Mouse (Mus musculus) E14TG2a.4 (cell line): Measurements from ENCODE around the gene Kif14.

Experiments
- CTCF ChIP-seq: conservative IDR thresholded peaks from 2 replicates; pipeline ENCODE4 v1.5.1; 2014; ENCODE audit warnings: low read length
- NANOG ChIP-seq: IDR thresholded peaks from 2 replicates; pipeline ENCODE4 v1.6.1; 2014; ENCODE audit warnings: borderline replicate concordance, low read length, mixed read lengths
- POU5F1 ChIP-seq: IDR thresholded peaks from 2 replicates; pipeline ENCODE4 v1.6.1; 2014; ENCODE audit warnings: low read length, borderline replicate concordance

DNA sequence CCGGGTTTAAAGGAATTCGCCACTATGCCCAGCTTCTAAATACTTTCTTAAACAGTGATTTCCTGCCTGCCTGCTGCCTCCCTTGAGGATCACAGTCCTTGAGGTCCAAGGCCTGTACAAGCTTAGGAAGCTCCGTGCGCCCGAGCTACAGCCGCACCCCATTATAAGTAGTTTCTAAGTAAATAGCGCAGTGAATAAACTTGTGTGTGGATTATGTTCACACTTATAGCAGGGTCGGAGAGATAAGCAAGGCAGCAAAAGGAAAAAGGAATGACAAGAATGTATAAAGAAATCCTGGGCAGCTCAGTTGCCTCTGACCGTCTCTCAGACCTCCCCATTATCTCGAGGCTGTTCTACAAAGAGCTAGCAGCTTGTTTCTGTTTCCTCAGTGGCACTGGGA, 95.7 kb downstream of the Kif14 start:
- TF ChIP-seq CTCF (no peak), POU5F1 (no peak), NANOG (no peak)
